Mouse (Mus musculus) urinary bladder, postnatal 10 days (tissue): ENCODE measurements around the gene D130043K22Rik.

Experiments
- DNase-seq: peaks from one replicate; pipeline ENCODE4 v3.0.0; 2022; ENCODE audit warnings: low spot score

The D130043K22Rik gene

GRCm38 (mm10) chr13:24948870-24949269 lies 103.9 kb downstream of the D130043K22Rik start:
- no peak for DNase-seq
